Mouse (Mus musculus): ENCODE data around the gene Cyp26b1.

- TF ChIP-seq CTCF (IDR thresholded peaks at IDR 0.05; ENCODE audit: low read depth, low read length) (no peak), POLR2A (IDR thresholded peaks at IDR 0.05; ENCODE audit: extremely low read depth, insufficient read depth, low read length) (no peak)
These were observed 24.1 kb downstream of the Cyp26b1 start for GRCm38 (mm10) chr6:84569590-84569989.

Data from liver, adult 2 months (tissue).